Mouse (Mus musculus) lung, embryonic 14.5 days (tissue): Measurements from ENCODE around the gene Lingo3. TPM values are rescaled to one million over a fixed set of nuclear protein-coding genes. Genes with fewer than 3 reads are reported as not detected.

Experiments
- ATAC-seq: fragments of 200-750 bp; cut with Nextera tagmentation; 2 replicates; pipeline ENCODE4 v1.8.0; 2017; ENCODE audit warnings: mild to moderate bottlenecking, moderate TSS enrichment, moderate library complexity; ENCODE audit not compliant: insufficient read depth
- DNase-seq: peaks from one replicate; pipeline ENCODE4 v3.0.0-alpha.2; 2015
- H3K27ac ChIP-seq: fragments of 300-500 bp; sonication (generic); 2 replicates; pipeline ENCODE4 v1.5.1; 2014; ENCODE audit warnings: low read depth, mild to moderate bottlenecking, moderate library complexity
- H3K27me3 ChIP-seq: fragments of 300-500 bp; sonication (generic); 2 replicates; pipeline ENCODE4 v1.6.1; 2014; ENCODE audit warnings: low read length, control low read depth; ENCODE audit not compliant: insufficient read depth
- H3K36me3 ChIP-seq: fragments of 300-500 bp; sonication (generic); 2 replicates; pipeline ENCODE4 v1.6.1; 2014; ENCODE audit warnings: control low read depth; ENCODE audit not compliant: insufficient read depth
- H3K4me1 ChIP-seq: fragments of 300-500 bp; sonication (generic); 2 replicates; pipeline ENCODE4 v1.6.1; 2014; ENCODE audit warnings: antibody characterized with exemption, control low read depth; ENCODE audit not compliant: insufficient read depth
- H3K4me2 ChIP-seq: fragments of 300-500 bp; sonication (generic); 2 replicates; pipeline ENCODE4 v1.6.1; 2014; ENCODE audit warnings: mild to moderate bottlenecking
- H3K4me3 ChIP-seq: fragments of 300-500 bp; sonication (generic); 2 replicates; pipeline ENCODE4 v1.5.1; 2014; ENCODE audit warnings: low read depth, low read length
- H3K9ac ChIP-seq: fragments of 300-500 bp; sonication (generic); 2 replicates; pipeline ENCODE4 v1.6.1; 2014
- H3K9me3 ChIP-seq: fragments of 300-500 bp; sonication (generic); 2 replicates; pipeline ENCODE4 v1.6.1; 2016; ENCODE audit warnings: low read depth, low read length, control low read depth
- CTCF ChIP-seq: IDR thresholded peaks from 2 replicates; pipeline ENCODE4 v1.5.1; 2016; ENCODE audit warnings: antibody characterized with exemption, low read depth
- WGBS: fragments of 180-500 bp; shearing (Covaris S2); extraction: QIAGEN DNeasy Blood & Tissue Kit; methylation state at CpG from one replicate; pipeline ENCODE4 v1.1.7; 2014; 5-methylcytosine and 5-hydroxymethylcytosine counted together
- polyA plus RNA-seq: library from polyadenylated mRNA; unstranded; fragments of >200 nt; fragmentation: Nextera tagmentation; extraction: Ambion mirVana; gene quantifications from 2 replicates; pipeline ENCODE4 v1.2.1, GENCODE M21; 2014

The Lingo3 gene
- polyA plus RNA-seq, 1 experiment from 2014 or later, result 0.17 TPM

DNA sequence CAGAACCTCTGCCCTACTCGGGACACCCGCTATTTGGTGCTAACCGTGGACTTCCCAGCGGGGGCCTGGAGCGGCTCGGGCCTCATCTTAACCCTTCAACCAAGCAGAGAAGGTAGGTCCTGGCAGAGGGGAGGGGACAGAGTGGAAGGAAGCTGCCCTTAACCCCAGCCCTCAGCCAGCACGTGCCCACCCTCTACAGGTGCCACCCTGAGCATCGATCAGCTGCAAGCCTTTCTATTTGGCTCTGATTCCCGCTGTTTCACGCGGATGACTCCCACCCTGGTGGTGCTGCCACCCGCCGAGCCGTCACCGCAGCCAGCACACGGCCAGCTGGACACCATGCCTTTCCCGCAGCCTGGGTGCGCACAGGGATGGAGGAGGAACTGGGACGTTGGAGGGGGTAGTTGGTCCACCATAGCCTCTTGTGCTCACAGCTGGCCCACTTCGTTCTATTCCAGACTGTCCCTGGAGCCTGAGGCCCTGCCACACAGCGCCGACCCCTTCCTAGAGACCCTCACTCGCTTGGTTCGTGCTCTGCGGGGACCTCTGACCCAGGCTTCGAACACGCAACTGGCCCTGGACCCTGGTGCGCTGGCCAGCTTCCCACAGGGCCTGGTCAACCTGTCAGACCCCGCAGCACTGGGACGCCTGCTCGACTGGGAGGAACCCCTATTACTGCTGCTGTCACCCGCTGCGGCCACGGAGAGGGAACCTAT, 37.3 kb downstream of the Lingo3 start:
- H3K27me3 ChIP-seq, result peaks cover 12% of the 10 kb centered on the region
- no peaks in the 10 kb centered on the region for H3K9me3 ChIP-seq
- DNase-seq (no peak), ATAC-seq (0 out of 2 replicates have a peak, but pooled peaks have one; percentile 3)
- peak overlapping the region; percentile 87 for H3K27ac ChIP-seq
- peaks cover 19% of the 10 kb centered on the region for H3K4me1 ChIP-seq
- no peak for TF ChIP-seq CTCF
- H3K36me3 ChIP-seq, result peaks cover 40% of the 10 kb centered on the region
- WGBS, result 35% methylated on average over 34 of the region's 34 CpGs
- H3K4me3 ChIP-seq, result peak overlapping the region; percentile 47
- peak overlapping the region; percentile 60 for H3K9ac ChIP-seq
- peak overlapping the region; percentile 91 for H3K4me2 ChIP-seq

- H3K27ac ChIP-seq, result no peak overlapping the region
- H3K4me1 ChIP-seq, result peaks cover 19% of the 10 kb centered on the region
- H3K4me3 ChIP-seq, result no peak overlapping the region
- no peak overlapping the region for H3K9ac ChIP-seq
- DNase-seq (peak; percentile 88), ATAC-seq (peak; percentile 53; the same call in 1 of the 2 replicates)
- peak; percentile 75 for TF ChIP-seq CTCF
- H3K9me3 ChIP-seq, result no peaks in the 10 kb centered on the region
- 16% methylated on average over 3 of the region's 3 CpGs for WGBS
- H3K36me3 ChIP-seq, result peaks cover 45% of the 10 kb centered on the region
- H3K27me3 ChIP-seq, result peaks cover 12% of the 10 kb centered on the region
- H3K4me2 ChIP-seq, result no peak overlapping the region
These were observed 37.9 kb downstream of the Lingo3 start for GRCm38 (mm10) chr10:80805925-80806324.

DNA sequence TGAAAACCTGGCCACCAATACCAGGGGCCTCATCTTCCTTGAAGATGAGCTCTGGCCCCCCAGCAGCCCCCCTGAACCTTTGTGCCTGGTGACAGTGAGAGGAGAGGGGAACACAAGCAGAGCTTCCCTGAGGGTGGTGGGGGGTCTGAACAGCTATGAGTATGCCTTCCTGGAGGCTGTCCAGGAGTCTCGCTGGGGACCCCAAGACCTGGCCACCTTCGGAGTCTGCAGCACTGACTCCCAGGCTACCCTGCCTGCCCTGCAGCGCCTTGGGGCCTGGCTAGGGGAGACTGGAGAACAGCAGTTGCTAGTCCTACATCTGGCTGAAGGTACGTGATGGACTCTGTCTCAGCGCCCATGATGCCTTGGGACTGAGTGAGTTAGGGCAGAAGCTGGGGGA, 38.5 kb downstream of the Lingo3 start:
- no peak overlapping the region for H3K4me2 ChIP-seq
- no peak for ATAC-seq
- H3K9me3 ChIP-seq, result no peaks in the 10 kb centered on the region
- peaks cover 49% of the 10 kb centered on the region for H3K36me3 ChIP-seq
- no peak overlapping the region for H3K27ac ChIP-seq
- DNase-seq, result no peak
- peaks cover 10% of the 10 kb centered on the region for H3K27me3 ChIP-seq
- peaks cover 19% of the 10 kb centered on the region for H3K4me1 ChIP-seq
- H3K9ac ChIP-seq, result no peak overlapping the region
- H3K4me3 ChIP-seq, result no peak overlapping the region
- WGBS, result 81% methylated on average over 5 of the region's 5 CpGs
- TF ChIP-seq CTCF, result no peak

- peaks cover 49% of the 10 kb centered on the region for H3K36me3 ChIP-seq
- H3K9me3 ChIP-seq, result no peaks in the 10 kb centered on the region
- WGBS, result 59% methylated on average over 6 of the region's 6 CpGs
- no peak for ATAC-seq
- H3K9ac ChIP-seq, result no peak within 1 kb of the TSS
- H3K27me3 ChIP-seq, result peaks cover 6% of the 10 kb centered on the region
- no peak within 1 kb of the TSS for H3K4me3 ChIP-seq
- no peak for TF ChIP-seq CTCF
- no peak for DNase-seq
- H3K4me2 ChIP-seq, result no peak within 1 kb of the TSS
- H3K4me1 ChIP-seq, result peaks cover 19% of the 10 kb centered on the region
- no peak within 1 kb of the TSS for H3K27ac ChIP-seq
These were observed 38.9 kb downstream of the Lingo3 start, which contains the start of gene Amh for GRCm38 (mm10) chr10:80804916-80805315. Amh (plus strand) TSS chr10:80805243.

DNA sequence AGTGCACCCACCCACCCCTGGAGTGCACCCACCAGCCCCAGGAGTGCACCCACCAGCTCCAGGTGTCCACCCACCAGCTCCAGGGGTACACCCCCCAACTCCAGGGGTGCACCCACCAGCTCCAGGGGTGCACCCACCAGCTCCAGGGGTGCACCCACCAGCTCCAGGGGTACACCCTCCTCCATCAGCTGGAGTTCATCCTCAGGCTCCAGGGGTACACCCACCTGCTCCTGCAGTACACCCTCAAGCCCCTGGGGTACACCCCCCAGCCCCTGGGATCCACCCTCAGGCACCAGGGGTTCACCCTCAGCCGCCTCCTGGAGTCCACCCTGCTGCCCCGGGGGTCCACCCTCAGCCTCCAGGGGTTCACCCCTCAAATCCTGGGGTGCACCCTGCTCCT, 39.5 kb downstream of the Lingo3 start:
- no peak overlapping the region for H3K4me2 ChIP-seq
- peaks cover 24% of the 10 kb centered on the region for H3K4me1 ChIP-seq
- H3K9me3 ChIP-seq, result no peaks in the 10 kb centered on the region
- H3K36me3 ChIP-seq, result peaks cover 49% of the 10 kb centered on the region
- H3K27ac ChIP-seq, result no peak overlapping the region
- ATAC-seq, result no peak
- H3K4me3 ChIP-seq, result no peak overlapping the region
- DNase-seq, result no peak
- H3K9ac ChIP-seq, result no peak overlapping the region
- no peak for TF ChIP-seq CTCF
- 95% methylated on average over 2 of the region's 2 CpGs for WGBS
- H3K27me3 ChIP-seq, result peaks cover 4% of the 10 kb centered on the region; the same call in 1 of the 2 replicates

- Histone ChIP-seq H3K9me3 (no peaks in the 10 kb centered on the region), H3K4me2 (no peak overlapping the region), H3K36me3 (peaks cover 49% of the 10 kb centered on the region), H3K27me3 (peaks cover 4% of the 10 kb centered on the region; the same call in 1 of the 2 replicates), H3K4me1 (peaks cover 16% of the 10 kb centered on the region), H3K27ac (no peak overlapping the region), H3K9ac (no peak overlapping the region), H3K4me3 (no peak overlapping the region)
- TF ChIP-seq CTCF, result no peak
- ATAC-seq (no peak), DNase-seq (no peak)
- WGBS, result 86% methylated on average over 3 of the region's 3 CpGs
These were observed 40.8 kb downstream of the Lingo3 start for GRCm38 (mm10) chr10:80802996-80803395.

DNA sequence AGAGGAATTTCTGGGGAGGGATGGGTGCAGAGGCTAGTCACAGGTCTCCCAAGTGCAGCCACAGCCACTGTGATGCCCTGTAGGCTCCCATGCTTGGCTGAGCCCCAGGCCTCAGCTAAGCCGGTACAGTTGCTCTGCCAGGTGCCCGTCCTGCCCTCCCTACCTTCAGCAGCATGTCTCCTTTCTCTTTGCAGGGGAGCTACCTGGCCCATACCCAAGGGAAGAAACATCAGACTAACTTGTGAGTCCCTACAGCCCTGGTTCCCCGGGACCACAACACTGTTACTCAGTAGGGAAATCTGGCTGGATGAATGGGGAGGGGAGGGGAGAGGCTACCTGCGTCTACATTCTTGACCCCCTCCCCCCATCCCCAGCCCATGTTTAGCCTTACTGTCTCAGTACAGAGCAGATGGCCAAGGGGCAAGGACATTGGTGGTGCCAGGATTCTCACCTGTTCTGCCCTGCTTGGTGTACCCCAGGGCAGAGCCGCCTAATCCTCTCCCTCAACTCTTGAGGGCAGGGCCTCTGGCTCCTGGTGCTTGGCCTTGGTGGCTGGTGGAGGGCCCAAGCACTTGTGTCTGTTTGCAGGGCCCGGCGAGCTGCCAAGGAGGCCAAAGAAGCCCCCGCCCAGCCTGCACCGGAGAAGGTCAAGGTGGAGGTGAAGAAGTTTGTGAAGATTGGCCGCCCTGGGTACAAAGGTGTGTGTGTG, 41.5 kb downstream of the Lingo3 start:
- Histone ChIP-seq H3K4me2 (no peak overlapping the region), H3K9ac (no peak overlapping the region), H3K27ac (no peak overlapping the region), H3K4me3 (no peak overlapping the region), H3K36me3 (peaks cover 49% of the 10 kb centered on the region), H3K4me1 (peaks cover 12% of the 10 kb centered on the region), H3K27me3 (peaks cover 4% of the 10 kb centered on the region; the same call in 1 of the 2 replicates), H3K9me3 (no peaks in the 10 kb centered on the region)
- ATAC-seq, result no peak
- WGBS, result 82% methylated on average over 10 of the region's 10 CpGs
- TF ChIP-seq CTCF, result no peak
- no peak for DNase-seq
